9 mouse cellular contexts compared by ENCODE assay signal in genomic region chr15:83344157-83344556, GRCm38 (mm10). TPM values are rescaled to one million over a fixed set of nuclear protein-coding genes. Genes with fewer than 3 reads are reported as not detected.
DNase-seq lines count a peak whose midpoint lies in the region; ATAC-seq and TF ChIP-seq lines count a peak whose summit lies in the region.
"Had no signal": no experiment of that assay in that cellular context is flagged by ENCODE, and none has a peak within 500 bp of the region (broad histone marks: within the 10 kb centered on the region; RNA-seq: fewer than 3 reads in every experiment).

No protein-coding gene starts in this region.

- H3K27me3 ChIP-seq in midbrain, embryonic 16.5 days (ENCODE audit: control insufficient read depth, insufficient read depth, low read depth, low read length) = no peaks in the 10 kb centered on the region
- no peaks in the 10 kb centered on the region for H3K27me3 ChIP-seq in midbrain, embryonic 10.5 days (ENCODE audit: low read depth, poor library complexity, severe bottlenecking)
- H3K27me3 ChIP-seq in limb, embryonic 12.5 days = no peaks in the 10 kb centered on the region
- no peaks in the 10 kb centered on the region for H3K27me3 ChIP-seq in stomach, postnatal 0 days (ENCODE audit: control insufficient read depth, insufficient read depth, low read length)

- 0 out of 2 replicates have a peak overlapping the region, but pooled peaks have one; percentile 20 for H3K9ac ChIP-seq in midbrain, embryonic 16.5 days (ENCODE audit: low read depth, low read length)
- no peak overlapping the region for H3K9ac ChIP-seq in limb, embryonic 12.5 days (replicated peaks)
- H3K9ac ChIP-seq in stomach, postnatal 0 days (ENCODE audit: low read length) = no peak overlapping the region; the same call in 1 of the 2 replicates

- DNase-seq in midbrain, embryonic 10.5 days (ENCODE audit: low spot score) = no peak
- DNase-seq in heart, adult 18-20 months = peak; percentile 21 to 29
- DNase-seq in stomach, postnatal 0 days (ENCODE audit: low spot score) = peak; percentile 69
- DNase-seq in cerebellum, postnatal 25 days = no peak
- DNase-seq in embryo, embryonic 10.5 days (ENCODE audit: low spot score) = no peak
- no peak for DNase-seq in kidney, postnatal 4 days
- DNase-seq: thymus, postnatal 25 days had no signal

- 22% methylated on average over 7 of the region's 7 CpGs for WGBS in midbrain, embryonic 16.5 days
- 32% methylated on average over 7 of the region's 7 CpGs for WGBS in midbrain, embryonic 10.5 days
- WGBS in limb, embryonic 12.5 days = 34% methylated on average over 7 of the region's 7 CpGs
- 32% methylated on average over 7 of the region's 7 CpGs for WGBS in stomach, postnatal 0 days

- peaks cover 10% of the 10 kb centered on the region for H3K4me1 ChIP-seq in midbrain, embryonic 16.5 days (ENCODE audit: control insufficient read depth, insufficient read depth, low read length)
- H3K4me1 ChIP-seq in midbrain, embryonic 10.5 days = peaks cover 14% of the 10 kb centered on the region
- H3K4me1 ChIP-seq in limb, embryonic 12.5 days (replicated peaks) = peaks cover 10% of the 10 kb centered on the region
- peaks cover 2% of the 10 kb centered on the region for H3K4me1 ChIP-seq in stomach, postnatal 0 days (replicated peaks; ENCODE audit: control insufficient read depth, insufficient read depth)

- TF ChIP-seq EP300 in stomach, postnatal 0 days (optimal IDR thresholded peaks at IDR 0.05) = no peak

- TF ChIP-seq CTCF in stomach, postnatal 0 days (IDR thresholded peaks at IDR 0.05; ENCODE audit: low read depth) = no peak

- no peak overlapping the region for H3K4me3 ChIP-seq in midbrain, embryonic 16.5 days (ENCODE audit: low read depth, low read length)
- no peak overlapping the region for H3K4me3 ChIP-seq in midbrain, embryonic 10.5 days
- H3K4me3 ChIP-seq in limb, embryonic 12.5 days (replicated peaks) = no peak overlapping the region
- H3K4me3 ChIP-seq in stomach, postnatal 0 days (ENCODE audit: low read depth, low read length) = no peak overlapping the region

- no peaks in the 10 kb centered on the region for H3K9me3 ChIP-seq in midbrain, embryonic 16.5 days (replicated peaks; ENCODE audit: control insufficient read depth, low read length, poor library complexity, severe bottlenecking)
- no peaks in the 10 kb centered on the region for H3K9me3 ChIP-seq in midbrain, embryonic 10.5 days (replicated peaks)
- no peaks in the 10 kb centered on the region for H3K9me3 ChIP-seq in limb, embryonic 12.5 days
- H3K9me3 ChIP-seq in stomach, postnatal 0 days (ENCODE audit: control insufficient read depth, low read length) = no peaks in the 10 kb centered on the region

- no peak overlapping the region for H3K27ac ChIP-seq in midbrain, embryonic 16.5 days (ENCODE audit: low read length)
- H3K27ac ChIP-seq in midbrain, embryonic 10.5 days (replicated peaks) = no peak overlapping the region
- H3K27ac ChIP-seq in limb, embryonic 12.5 days = peak overlapping the region; percentile 35; the same call in 1 of the 2 replicates
- H3K27ac ChIP-seq in stomach, postnatal 0 days (replicated peaks) = peak overlapping the region; percentile 78

- H3K36me3 ChIP-seq in midbrain, embryonic 16.5 days (ENCODE audit: control insufficient read depth, insufficient read depth, low read length) = peaks cover 16% of the 10 kb centered on the region
- H3K36me3 ChIP-seq in midbrain, embryonic 10.5 days = peaks cover 21% of the 10 kb centered on the region
- H3K36me3 ChIP-seq in limb, embryonic 12.5 days = peaks cover 40% of the 10 kb centered on the region
- peaks cover 7% of the 10 kb centered on the region; the same call in 1 of the 2 replicates for H3K36me3 ChIP-seq in stomach, postnatal 0 days (ENCODE audit: control insufficient read depth, insufficient read depth, low read length)

- ATAC-seq in midbrain, embryonic 16.5 days = no peak
- no peak for ATAC-seq in limb, embryonic 12.5 days (ENCODE audit: insufficient number of reproducible peaks, insufficient read depth, low FRiP score, low TSS enrichment, low read depth)
- peak; percentile 73 for ATAC-seq in stomach, postnatal 0 days (ENCODE audit: low FRiP score, low TSS enrichment)

- no peak overlapping the region for H3K4me2 ChIP-seq in midbrain, embryonic 16.5 days (ENCODE audit: low read length)
- H3K4me2 ChIP-seq in limb, embryonic 12.5 days = no peak overlapping the region
- H3K4me2 ChIP-seq in stomach, postnatal 0 days (replicated peaks; ENCODE audit: low read depth) = no peak overlapping the region

RNA-seq across cellular contexts. Expression of gene Arfgap3, which starts 5.9 kb away (rescaled TPM):
- polyA plus RNA-seq in midbrain, embryonic 16.5 days (2015; fragmentation: Nextera tagmentation; extraction: Ambion mirVana) = 45.1 and 45.6 TPM in 2 replicates
- polyA plus RNA-seq in midbrain, embryonic 10.5 days (2016; fragmentation: Nextera tagmentation; extraction: Ambion mirVana) = 29.2 and 32.8 TPM in 2 replicates
- 10 to 100 TPM in 1 of 2 experiments, 1 to 10 TPM in 1; 10.0 to 12.1 TPM for total RNA-seq in heart, adult 18-20 months (2021)
- polyA plus RNA-seq in limb, embryonic 12.5 days (2016; fragmentation: Nextera tagmentation; extraction: Ambion mirVana) = 40.3 and 42.5 TPM in 2 replicates
- polyA plus RNA-seq in stomach, postnatal 0 days (2015; fragmentation: Nextera tagmentation; extraction: Ambion mirVana) = 57.0 and 60.3 TPM in 2 replicates

Comparison
In these comparisons a context has a peak if more than half of its experiments do, and no peak if none do; other contexts are left out.
1. H3K27ac ChIP-seq: peak in limb, embryonic 12.5 days (single experiment) and stomach, postnatal 0 days (single experiment); none in midbrain, embryonic 16.5 days (single experiment) and midbrain, embryonic 10.5 days (single experiment).
2. DNase-seq: peak in heart, adult 18-20 months (2 of 2) and stomach, postnatal 0 days (single experiment); none in midbrain, embryonic 10.5 days (single experiment), cerebellum, postnatal 25 days (0 of 2), embryo, embryonic 10.5 days (single experiment) and kidney, postnatal 4 days (0 of 2).